Mouse (Mus musculus) Patski (cell line): ENCODE data around the gene Adamts13. TPM values are rescaled to one million over a fixed set of nuclear protein-coding genes. Genes with fewer than 3 reads are reported as not detected.

ENCODE experiments used
- ATAC-seq: fragments of 100-300 bp; one replicate; pipeline ENCODE4 v1.8.0; 2021
- CTCF ChIA-PET: fragments of 350-600 bp; sonication (Branson Sonifier 250); formaldehyde crosslinking; loops from one replicate; lab custom pipeline; 2022; ENCODE audit warnings: inconsistent platforms; lab: Charles Lee
- POLR2A ChIA-PET: fragments of 350-600 bp; sonication (Branson Sonifier 250); formaldehyde crosslinking; loops from one replicate; lab custom pipeline; 2022; ENCODE audit warnings: antibody characterized with exemption, inconsistent platforms; lab: Charles Lee
- DNase-seq: peaks from one replicate; pipeline ENCODE4 v3.0.0-alpha.2; 2011; ENCODE audit warnings: low read depth, low spot score
- H3K27me3 ChIP-seq: fragments of 371-371 bp; one replicate; pipeline ENCODE4 v1.5.1; 2021
- CTCF ChIP-seq: fragments of 100-300 bp; IDR thresholded peaks from one replicate; pipeline ENCODE4 v1.5.1; 2021
- in situ Hi-C: fragments of 300-500 bp; cut with MboI; formaldehyde crosslinking; loops from 3 replicates; pipeline ENCODE4 v1.11.1; 2018; ENCODE audit warnings: low pct_unique_long_range_greater_than_20kb, mixed read lengths
- polyA plus RNA-seq: library from polyadenylated mRNA; unstranded; gene quantifications from one replicate; pipeline ENCODE4 v1.2.3, GENCODE M21; 2021

Adamts13 gene
- polyA plus RNA-seq, 1 experiment from 2014 or later = 0.04 TPM

DNA sequence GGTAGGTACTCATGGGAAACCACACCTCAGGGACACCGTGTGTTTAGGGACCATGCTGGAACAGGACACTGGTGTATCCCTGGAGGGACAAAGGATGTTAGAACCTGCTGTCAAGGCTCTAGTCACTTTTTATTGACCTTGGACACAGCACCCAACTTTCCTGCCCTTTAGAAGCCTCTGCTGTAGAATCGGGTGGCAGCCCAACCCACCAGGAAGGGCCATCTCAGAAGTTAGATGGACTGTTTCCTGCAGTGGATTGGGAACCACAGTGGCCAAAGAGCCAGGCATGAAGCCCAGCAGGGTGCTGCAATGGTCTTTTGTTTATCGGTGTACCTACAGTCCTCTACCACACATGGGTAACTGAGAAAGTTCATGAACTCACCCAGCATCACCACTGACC, 71.4 kb downstream of the Adamts13 start:
- DNase-seq = no peak
- peaks cover 11% of the 10 kb centered on the region for H3K27me3 ChIP-seq
- CTCF ChIA-PET = interaction anchor here (1.1 to 3.7 kb wide), 5 partner anchors 9 to 192 kb away, joined by 3 to 21 read pairs (median 3); no protein-coding TSS in a partner anchor

DNA sequence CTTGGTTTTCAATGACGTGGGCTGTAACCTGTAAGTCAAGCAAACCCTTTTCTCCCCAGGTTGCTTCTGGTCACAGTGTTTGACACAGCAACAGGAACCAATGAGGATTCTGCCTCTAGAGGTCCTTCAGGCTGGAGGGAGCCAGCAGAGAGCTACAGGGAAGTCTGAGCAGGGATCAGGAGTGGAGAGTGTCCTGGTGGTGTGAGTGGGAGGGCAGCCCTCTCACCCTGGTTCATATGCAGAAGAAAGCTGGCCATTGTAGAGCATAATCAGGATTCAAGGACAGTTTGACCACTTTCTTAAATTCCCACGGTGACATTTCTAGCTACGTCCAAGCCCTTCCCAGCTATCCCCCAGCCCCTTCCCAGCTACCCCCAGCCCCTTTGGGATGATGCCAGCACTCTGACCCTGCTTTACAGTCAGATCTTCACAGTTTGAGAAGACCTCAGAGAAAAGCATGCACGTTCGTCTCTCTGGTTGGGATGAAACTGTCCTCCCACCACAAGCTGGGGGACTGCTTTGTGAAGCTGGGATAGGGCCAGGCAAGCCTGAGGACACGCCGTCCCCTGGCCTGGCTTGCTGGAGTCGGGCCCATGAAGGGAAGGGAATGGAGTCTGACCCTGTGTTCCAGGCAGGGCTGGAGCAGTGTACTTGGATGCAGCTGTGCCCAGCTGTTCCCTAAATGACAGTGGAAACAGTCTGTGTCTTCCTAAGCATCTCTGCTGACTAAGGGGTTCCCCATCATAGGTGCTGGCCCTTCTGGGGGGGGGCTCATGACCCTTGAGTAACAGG, 73.0 kb downstream of the Adamts13 start:
- CTCF ChIA-PET = no interaction called here
- POLR2A ChIA-PET = interaction anchor here (0.6 to 1.4 kb wide), 2 partner anchors 200 to 1192 kb away, joined by 3 to 4 read pairs; no protein-coding TSS in a partner anchor
- DNase-seq (no peak), ATAC-seq (no peak)
- H3K27me3 ChIP-seq = peaks cover 11% of the 10 kb centered on the region
- in situ Hi-C loops = loop anchor here (10.0 to 25.0 kb wide), 2 partner anchors 391 to 401 kb away; partner anchors contain the start of genes Brd3os and Vav2
- TF ChIP-seq CTCF = no peak

More for the DNA sequence above, 71.4 kb downstream of the Adamts13 start:
- POLR2A ChIA-PET = no interaction called here
- TF ChIP-seq CTCF = no peak
- in situ Hi-C loops = loop anchor here (5.0 to 25.0 kb wide), 3 partner anchors 188 to 400 kb away; partner anchors contain the start of genes Brd3os and Vav2
- no peak for ATAC-seq

DNA sequence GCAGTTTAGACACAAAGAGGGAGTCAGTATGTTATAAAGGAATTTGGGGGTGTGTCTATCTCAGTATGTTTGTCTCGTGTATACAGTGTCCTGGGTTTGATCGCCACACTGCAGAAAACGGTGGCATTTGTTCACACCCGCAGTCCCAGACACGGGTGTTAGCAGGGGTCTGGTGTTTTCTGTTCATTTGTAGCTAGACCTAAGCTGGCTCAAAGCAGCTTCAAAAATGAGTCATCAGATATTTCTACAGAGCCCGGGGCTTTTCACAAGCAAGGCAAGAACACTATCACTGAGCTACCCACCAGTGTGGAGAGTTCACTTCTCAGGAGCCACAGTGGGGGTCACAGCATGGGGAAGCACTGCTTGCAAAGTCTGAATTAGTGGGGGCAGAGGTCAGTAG, 76.2 kb downstream of the Adamts13 start:
- POLR2A ChIA-PET = no interaction called here
- DNase-seq = no peak
- peak; percentile 62 for ATAC-seq
- H3K27me3 ChIP-seq = peaks cover 23% of the 10 kb centered on the region
- no peak for TF ChIP-seq CTCF
- in situ Hi-C loops = loop anchor here (10.0 to 25.0 kb wide), 2 partner anchors 388 to 405 kb away; partner anchors contain the start of genes Brd3os and Vav2
- CTCF ChIA-PET = interaction anchor here (0.8 kb wide), 1 partner anchor 33 kb away, joined by 3 read pairs; no protein-coding TSS in a partner anchor

DNA sequence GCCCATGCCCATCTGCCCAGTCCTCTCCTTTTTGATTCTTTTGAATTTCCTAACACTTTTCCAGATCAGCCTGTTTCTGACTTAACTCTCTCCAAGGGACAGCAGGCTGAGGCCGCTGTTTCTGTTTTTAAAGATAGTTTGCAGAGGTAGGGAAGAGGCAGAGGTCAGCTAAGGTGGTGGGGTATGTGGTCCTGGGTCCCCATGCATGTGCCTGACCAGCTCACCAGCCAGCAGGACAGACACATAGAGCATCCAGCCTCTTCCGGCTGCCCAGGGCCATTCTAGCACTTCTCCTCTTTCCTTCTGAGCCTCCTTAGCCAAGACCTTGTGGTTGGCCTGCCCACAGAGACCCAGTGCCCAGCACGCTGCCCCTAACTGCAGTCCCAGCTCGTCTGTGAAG, 85.0 kb downstream of the Adamts13 start:
- POLR2A ChIA-PET = no interaction called here
- DNase-seq (no peak), ATAC-seq (no peak)
- TF ChIP-seq CTCF = no peak
- in situ Hi-C loops = no loop called here
- CTCF ChIA-PET = no interaction called here
- peaks cover 19% of the 10 kb centered on the region for H3K27me3 ChIP-seq

DNA sequence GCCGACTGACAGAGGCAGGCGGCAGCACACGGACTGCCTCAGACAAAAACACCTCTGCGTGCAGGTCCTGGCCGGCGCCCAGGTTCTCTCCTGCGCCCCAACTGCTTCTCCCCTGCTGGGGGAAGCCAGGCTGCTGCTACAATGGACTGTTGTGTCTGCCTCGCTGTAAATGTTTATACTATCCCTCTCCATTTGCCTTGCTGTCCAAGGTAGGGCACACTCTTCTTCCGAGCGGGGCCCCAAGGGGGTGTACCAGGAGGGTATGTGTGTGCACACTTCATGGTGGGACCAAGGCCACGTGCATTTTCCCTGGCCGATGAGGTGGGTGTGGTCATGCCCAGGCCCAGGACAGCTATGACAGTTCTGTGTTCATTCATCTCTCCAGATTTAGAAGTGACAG, 85.5 kb downstream of the Adamts13 start:
- POLR2A ChIA-PET = no interaction called here

DNA sequence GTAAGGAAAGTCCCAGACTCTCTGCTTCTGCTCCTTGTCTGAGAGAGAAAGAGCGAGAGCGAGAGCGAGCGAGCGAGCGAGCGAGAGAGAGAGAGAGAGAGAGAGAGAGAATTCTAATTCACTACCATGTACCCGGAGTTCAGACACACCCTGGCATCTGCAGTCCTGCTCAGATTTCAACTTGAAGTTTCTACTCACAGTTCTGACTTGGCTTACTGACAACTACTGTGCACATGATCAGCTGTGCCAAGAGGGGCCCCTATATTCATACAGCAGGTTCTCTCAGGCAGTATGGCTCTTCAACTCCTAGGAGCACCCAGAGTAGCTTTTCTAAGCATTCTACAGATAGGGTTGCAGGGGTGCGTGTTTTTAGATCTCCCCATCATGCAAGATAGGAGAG, 86.0 kb downstream of the Adamts13 start:
- ChIA-PET POLR2A (no interaction called here), CTCF (no interaction called here)
- no peak for ATAC-seq
- peaks cover 12% of the 10 kb centered on the region for H3K27me3 ChIP-seq
- no peak for TF ChIP-seq CTCF
- DNase-seq = no peak
- in situ Hi-C loops = no loop called here

More for the DNA sequence above, 85.5 kb downstream of the Adamts13 start:
- DNase-seq (no peak), ATAC-seq (no peak)
- in situ Hi-C loops = no loop called here
- peaks cover 16% of the 10 kb centered on the region for H3K27me3 ChIP-seq
- CTCF ChIA-PET = no interaction called here
- TF ChIP-seq CTCF = no peak

Other genes with a start within 250 kb of the Adamts13 start
- not detected for gene Abo, start 108.4 kb upstream of the Adamts13 start, polyA plus RNA-seq
- 25.2 TPM for gene Surf6, start 70.5 kb upstream of the Adamts13 start, polyA plus RNA-seq
- gene Med22, start 62.7 kb upstream of the Adamts13 start, polyA plus RNA-seq = 47.1 TPM
- gene Rpl7a, start 62.7 kb upstream of the Adamts13 start, polyA plus RNA-seq = 697 TPM
- gene Surf2, start 57.0 kb upstream of the Adamts13 start, polyA plus RNA-seq = 52.0 TPM
- 72.2 TPM for gene Surf1, start 56.9 kb upstream of the Adamts13 start, polyA plus RNA-seq
- 181 TPM for gene Surf4, start 39.5 kb upstream of the Adamts13 start, polyA plus RNA-seq
- gene Stkld1, start 39.4 kb upstream of the Adamts13 start, polyA plus RNA-seq = 0.06 TPM
- gene Rexo4, start 9.0 kb upstream of the Adamts13 start, polyA plus RNA-seq = 51.8 TPM
- 47.6 TPM for gene Cacfd1, start 36.5 kb downstream of the Adamts13 start, polyA plus RNA-seq
- 0.21 TPM for gene Slc2a6, start 54.6 kb downstream of the Adamts13 start, polyA plus RNA-seq
- 0.22 TPM for gene Mymk, start 98.8 kb downstream of the Adamts13 start, polyA plus RNA-seq
- 0.49 TPM for gene Adamtsl2, start 106.0 kb downstream of the Adamts13 start, polyA plus RNA-seq
- gene Fam163b, start 169.1 kb downstream of the Adamts13 start, polyA plus RNA-seq = not detected
- not detected for gene Dbh, start 191.8 kb downstream of the Adamts13 start, polyA plus RNA-seq